Mouse (Mus musculus): ENCODE data around the gene Adh6a. TPM values are rescaled to one million over a fixed set of nuclear protein-coding genes. Genes with fewer than 3 reads are reported as not detected.

The Adh6a gene
- polyA plus RNA-seq (2016; fragmentation: Nextera tagmentation; extraction: Ambion mirVana), result not detected in 2 replicates

DNA sequence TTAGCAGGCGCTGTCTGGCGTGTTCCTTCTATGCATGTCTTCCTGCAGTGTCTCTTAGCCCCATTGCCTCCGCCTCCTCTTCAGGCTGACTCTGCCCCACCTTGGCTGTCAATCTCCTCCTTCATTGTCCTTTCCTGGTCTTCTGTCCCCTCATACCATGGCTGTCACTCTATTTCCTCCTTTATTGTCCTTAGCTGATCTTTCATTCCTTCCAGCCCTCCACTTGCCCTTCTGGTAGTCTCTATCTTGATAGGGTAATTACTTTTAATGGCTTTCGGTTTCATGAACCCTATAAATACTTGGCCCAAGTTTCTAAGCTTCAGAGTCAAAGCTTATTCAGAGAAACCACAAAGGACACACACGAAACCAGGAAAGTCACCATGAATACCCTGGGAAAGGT, at the start of gene Adh6a:
Gene Adh6a (plus strand): TSS at position 322 of the 400 bp plus-strand sequence.
- Histone ChIP-seq H3K9me3 (no peaks in the 10 kb centered on the region), H3K36me3 (no peaks in the 10 kb centered on the region), H3K9ac (no peak within 1 kb of the TSS), H3K4me3 (no peak within 1 kb of the TSS), H3K4me1 (no peaks in the 10 kb centered on the region), H3K27ac (no peak within 1 kb of the TSS), H3K4me2 (replicated peaks) (no peak within 1 kb of the TSS), H3K27me3 (no peaks in the 10 kb centered on the region)
- no peak for ATAC-seq (ENCODE audit: insufficient number of reproducible peaks, insufficient read depth, low FRiP score, low TSS enrichment)
- 80% methylated on average over 5 of the region's 5 CpGs for WGBS

DNA sequence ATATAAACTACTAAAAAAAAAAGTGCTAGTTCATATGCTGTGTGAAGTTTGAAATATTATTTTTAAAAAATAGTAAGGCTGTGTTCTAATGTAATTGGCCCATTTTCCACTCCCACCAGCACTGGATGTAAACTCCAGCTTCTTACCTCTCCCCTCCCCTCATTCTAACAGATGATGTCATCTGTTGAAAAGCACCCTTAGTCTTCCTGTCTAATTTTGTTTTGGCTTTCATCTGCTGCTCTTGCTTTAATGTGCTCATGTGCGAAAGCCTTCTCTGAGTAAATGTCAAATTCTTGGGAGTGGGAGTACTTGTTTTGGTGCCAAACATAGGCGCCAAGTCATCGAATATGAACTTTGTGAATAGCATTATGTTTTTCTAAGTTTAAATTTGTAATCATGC, 48.4 kb upstream of the Adh6a start:
- no peak overlapping the region for H3K9ac ChIP-seq
- no peaks in the 10 kb centered on the region for H3K36me3 ChIP-seq
- 63% methylated on average over 3 of the region's 3 CpGs for WGBS
- no peaks in the 10 kb centered on the region for H3K4me1 ChIP-seq
- H3K27me3 ChIP-seq, result no peaks in the 10 kb centered on the region
- H3K9me3 ChIP-seq, result no peaks in the 10 kb centered on the region
- H3K4me3 ChIP-seq, result no peak overlapping the region
- no peak for ATAC-seq (ENCODE audit: insufficient number of reproducible peaks, insufficient read depth, low FRiP score, low TSS enrichment)
- no peak overlapping the region for H3K27ac ChIP-seq
- H3K4me2 ChIP-seq (replicated peaks), result no peak overlapping the region

DNA sequence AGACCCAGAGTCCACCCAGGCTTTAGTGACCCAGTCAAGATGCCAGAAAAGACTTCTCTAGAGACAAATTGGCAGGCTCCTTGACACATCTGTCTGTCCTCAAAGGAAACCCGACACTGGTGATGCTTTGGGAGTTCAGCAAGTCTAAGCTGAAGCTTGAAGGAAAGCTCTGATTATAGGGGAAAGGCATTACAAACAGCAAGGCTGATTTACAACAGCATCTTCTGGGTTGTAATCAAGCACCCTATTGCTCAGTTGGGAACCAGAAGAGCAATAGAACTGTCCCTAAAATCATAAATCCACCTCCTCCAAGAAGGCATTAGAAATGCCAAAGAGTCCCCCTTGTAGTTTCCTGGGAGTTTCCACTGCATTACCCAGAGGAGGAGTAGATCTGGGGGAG, 42.6 kb upstream of the Adh6a start:
- Histone ChIP-seq H3K4me2 (replicated peaks) (no peak overlapping the region), H3K27me3 (no peaks in the 10 kb centered on the region), H3K9ac (no peak overlapping the region), H3K9me3 (no peaks in the 10 kb centered on the region), H3K4me1 (0 out of 2 replicates have a peak, but pooled peaks cover 9% of the 10 kb centered on the region), H3K4me3 (no peak overlapping the region), H3K36me3 (no peaks in the 10 kb centered on the region), H3K27ac (no peak overlapping the region)
- ATAC-seq (ENCODE audit: insufficient number of reproducible peaks, insufficient read depth, low FRiP score, low TSS enrichment), result no peak
- 34% methylated on average over 1 of the region's 1 CpGs for WGBS

DNA sequence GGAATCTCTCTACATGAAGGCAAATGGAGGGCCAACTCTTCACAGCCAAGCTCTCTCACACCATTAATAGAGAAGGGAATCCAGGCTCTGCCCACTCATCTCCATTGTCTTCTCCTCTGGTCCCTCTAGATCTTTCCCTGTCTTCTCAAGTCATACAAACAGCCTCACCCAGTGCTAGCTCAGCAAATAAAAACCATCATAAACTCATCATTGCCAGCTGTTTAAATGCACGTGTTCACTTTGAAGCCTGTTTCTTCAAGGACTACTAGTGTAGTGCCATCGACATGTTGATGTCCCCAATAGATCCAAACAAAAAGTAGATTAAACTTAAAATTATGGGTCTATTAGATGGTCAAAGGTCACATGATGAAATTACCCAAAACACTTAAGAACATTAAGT, 41.8 kb upstream of the Adh6a start:
- Histone ChIP-seq H3K27me3 (no peaks in the 10 kb centered on the region), H3K27ac (no peak overlapping the region), H3K4me3 (no peak overlapping the region), H3K36me3 (no peaks in the 10 kb centered on the region), H3K9me3 (no peaks in the 10 kb centered on the region), H3K4me2 (replicated peaks) (no peak overlapping the region), H3K9ac (no peak overlapping the region), H3K4me1 (0 out of 2 replicates have a peak, but pooled peaks cover 9% of the 10 kb centered on the region)
- no peak for ATAC-seq (ENCODE audit: insufficient number of reproducible peaks, insufficient read depth, low FRiP score, low TSS enrichment)
- 80% methylated on average over 2 of the region's 2 CpGs for WGBS

DNA sequence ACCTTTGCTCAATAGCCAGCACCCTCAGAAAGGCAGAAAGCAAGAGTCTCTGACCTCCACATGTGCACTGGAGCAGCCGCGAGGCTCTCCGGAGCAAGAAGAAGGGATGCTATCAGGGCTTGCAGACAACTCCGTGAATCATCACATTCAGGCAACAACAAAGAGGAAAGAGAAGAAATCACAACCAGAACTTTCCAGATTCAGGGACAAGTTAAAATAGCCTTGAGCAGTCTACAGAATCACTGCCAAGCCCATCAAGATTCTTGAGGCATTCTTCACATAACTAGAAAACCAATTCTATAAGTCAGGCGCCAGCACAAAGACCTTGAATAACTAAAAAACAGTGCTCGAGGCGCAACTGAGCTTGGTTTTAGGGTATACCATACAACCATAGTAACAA, 40.0 kb upstream of the Adh6a start:
- Histone ChIP-seq H3K9ac (no peak overlapping the region), H3K36me3 (no peaks in the 10 kb centered on the region), H3K4me3 (no peak overlapping the region), H3K9me3 (no peaks in the 10 kb centered on the region), H3K27ac (no peak overlapping the region), H3K4me2 (replicated peaks) (no peak overlapping the region), H3K4me1 (0 out of 2 replicates have a peak, but pooled peaks cover 9% of the 10 kb centered on the region), H3K27me3 (no peaks in the 10 kb centered on the region)
- WGBS, result 81% methylated on average over 7 of the region's 7 CpGs
- no peak for ATAC-seq (ENCODE audit: insufficient number of reproducible peaks, insufficient read depth, low FRiP score, low TSS enrichment)

DNA sequence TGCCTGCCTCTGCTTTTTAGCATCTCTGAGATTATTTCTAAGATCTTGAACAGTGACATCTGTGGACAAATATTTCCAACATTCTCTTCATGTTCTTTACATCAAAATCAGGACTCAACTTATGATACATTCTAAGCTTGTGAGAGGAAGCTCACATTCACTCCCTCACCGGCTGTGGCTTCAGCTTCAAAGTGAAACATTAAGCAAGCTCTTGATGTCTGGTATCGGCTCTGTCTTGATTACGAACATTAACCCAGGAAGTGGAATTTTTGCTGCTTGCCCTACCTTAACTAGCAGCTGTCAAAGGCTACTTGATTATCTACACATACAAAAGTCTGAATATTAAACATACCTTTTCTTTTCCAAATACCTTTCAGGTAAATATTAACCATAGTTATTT, 38.0 kb upstream of the Adh6a start:
- Histone ChIP-seq H3K27ac (no peak overlapping the region), H3K9me3 (no peaks in the 10 kb centered on the region), H3K36me3 (no peaks in the 10 kb centered on the region), H3K27me3 (no peaks in the 10 kb centered on the region), H3K9ac (no peak overlapping the region), H3K4me1 (0 out of 2 replicates have a peak, but pooled peaks cover 9% of the 10 kb centered on the region), H3K4me2 (replicated peaks) (no peak overlapping the region), H3K4me3 (no peak overlapping the region)
- ATAC-seq (ENCODE audit: insufficient number of reproducible peaks, insufficient read depth, low FRiP score, low TSS enrichment), result no peak
- 67% methylated on average over 3 of the region's 3 CpGs for WGBS

DNA sequence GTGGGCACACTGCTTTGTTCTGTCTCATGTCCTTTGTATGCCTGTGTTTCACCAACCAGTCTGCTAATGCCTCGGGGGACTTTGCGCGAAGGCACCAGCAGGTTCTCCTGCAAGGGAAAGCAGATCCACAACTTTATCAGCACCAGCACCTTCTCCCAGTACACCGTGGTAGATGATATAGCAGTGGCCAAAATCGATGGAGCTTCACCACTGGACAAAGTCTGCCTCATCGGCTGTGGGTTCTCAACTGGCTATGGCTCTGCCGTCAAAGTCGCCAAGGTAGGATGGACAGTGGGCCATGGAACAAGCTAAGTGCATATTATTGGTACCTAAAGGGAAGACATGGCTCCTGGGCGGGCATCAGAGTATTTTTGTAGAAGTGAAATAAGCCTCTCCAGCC, 30.5 kb upstream of the Adh6a start:
- Histone ChIP-seq H3K4me3 (no peak overlapping the region), H3K27ac (no peak overlapping the region), H3K27me3 (no peaks in the 10 kb centered on the region), H3K4me1 (no peaks in the 10 kb centered on the region), H3K9me3 (no peaks in the 10 kb centered on the region), H3K9ac (no peak overlapping the region), H3K36me3 (no peaks in the 10 kb centered on the region), H3K4me2 (replicated peaks) (no peak overlapping the region)
- WGBS, result 89% methylated on average over 9 of the region's 9 CpGs
- no peak for ATAC-seq (ENCODE audit: insufficient number of reproducible peaks, insufficient read depth, low FRiP score, low TSS enrichment)

DNA sequence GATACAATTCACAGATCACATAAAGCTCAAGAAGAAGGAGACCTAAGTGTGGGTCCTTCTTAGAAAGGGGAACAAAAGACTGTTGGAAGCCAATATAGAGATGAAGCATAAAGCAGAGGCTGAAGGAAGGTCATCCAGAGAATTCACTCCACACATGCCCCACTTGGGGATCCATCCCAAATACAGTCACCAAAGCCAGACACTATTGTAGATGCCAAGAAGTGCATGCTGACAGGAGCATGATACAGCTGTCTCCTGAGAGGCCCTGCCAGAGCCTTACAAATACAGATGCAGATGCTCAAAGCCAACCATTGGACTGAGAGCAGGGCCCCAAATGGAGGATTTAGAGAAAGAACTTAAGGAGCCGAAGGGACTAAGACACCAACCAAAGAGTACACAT, 29.3 kb upstream of the Adh6a start:
- Histone ChIP-seq H3K36me3 (no peaks in the 10 kb centered on the region), H3K9ac (no peak overlapping the region)
- no peak for ATAC-seq (ENCODE audit: insufficient number of reproducible peaks, insufficient read depth, low FRiP score, low TSS enrichment)

DNA sequence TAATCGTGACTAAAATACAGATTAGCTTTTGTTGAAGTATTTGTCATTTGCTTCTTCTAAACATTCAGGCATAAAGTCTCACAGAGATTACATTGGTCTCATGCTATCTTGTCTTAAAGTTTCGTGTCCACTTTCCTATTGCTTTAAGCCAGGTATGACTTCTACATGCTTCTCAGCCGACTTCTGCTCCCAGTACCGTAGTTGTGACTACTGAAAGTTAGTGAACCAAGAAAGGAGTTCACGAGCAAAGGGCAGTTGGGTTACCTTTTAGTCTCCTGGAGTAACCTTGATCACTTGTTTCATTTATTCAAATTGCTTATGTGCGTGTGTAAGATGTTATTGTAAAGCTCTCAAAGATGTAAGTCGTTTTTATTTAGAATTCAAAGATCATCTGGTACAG, 27.1 kb upstream of the Adh6a start:
- Histone ChIP-seq H3K27me3 (no peaks in the 10 kb centered on the region), H3K9me3 (no peaks in the 10 kb centered on the region), H3K4me1 (no peaks in the 10 kb centered on the region), H3K36me3 (no peaks in the 10 kb centered on the region), H3K4me3 (no peak overlapping the region), H3K9ac (no peak overlapping the region), H3K27ac (no peak overlapping the region), H3K4me2 (replicated peaks) (no peak overlapping the region)
- ATAC-seq (ENCODE audit: insufficient number of reproducible peaks, insufficient read depth, low FRiP score, low TSS enrichment), result no peak
- 91% methylated on average over 7 of the region's 7 CpGs for WGBS

More for the DNA sequence above, 29.3 kb upstream of the Adh6a start:
- Histone ChIP-seq H3K4me1 (no peaks in the 10 kb centered on the region), H3K27ac (no peak overlapping the region), H3K4me2 (replicated peaks) (no peak overlapping the region), H3K9me3 (no peaks in the 10 kb centered on the region), H3K27me3 (no peaks in the 10 kb centered on the region), H3K4me3 (no peak overlapping the region)
- 86% methylated on average over 1 of the region's 1 CpGs for WGBS

DNA sequence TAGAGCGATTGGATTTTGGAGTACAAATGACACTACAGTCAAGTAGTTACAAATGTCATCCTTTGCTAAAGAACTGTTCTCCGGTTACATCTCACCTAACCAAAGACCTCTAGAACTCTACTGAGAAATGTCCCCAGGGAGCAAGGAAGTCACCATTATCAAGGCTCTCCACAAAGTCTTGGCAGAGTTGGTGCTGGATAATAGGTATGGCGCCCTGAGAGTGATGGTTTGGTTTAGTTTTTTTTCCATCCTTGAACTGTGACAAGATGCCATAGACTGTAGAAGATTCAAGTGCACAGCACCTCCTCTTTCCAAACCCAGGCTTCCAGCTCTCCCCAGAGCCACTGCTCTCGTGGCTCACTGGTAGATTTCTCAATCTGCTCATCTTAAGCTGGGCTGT, 25.4 kb upstream of the Adh6a start:
- Histone ChIP-seq H3K27ac (no peak overlapping the region), H3K4me1 (no peaks in the 10 kb centered on the region), H3K36me3 (no peaks in the 10 kb centered on the region), H3K27me3 (no peaks in the 10 kb centered on the region), H3K9me3 (no peaks in the 10 kb centered on the region), H3K4me3 (no peak overlapping the region), H3K4me2 (replicated peaks) (no peak overlapping the region), H3K9ac (no peak overlapping the region)
- WGBS, result 86% methylated on average over 4 of the region's 4 CpGs
- no peak for ATAC-seq (ENCODE audit: insufficient number of reproducible peaks, insufficient read depth, low FRiP score, low TSS enrichment)

DNA sequence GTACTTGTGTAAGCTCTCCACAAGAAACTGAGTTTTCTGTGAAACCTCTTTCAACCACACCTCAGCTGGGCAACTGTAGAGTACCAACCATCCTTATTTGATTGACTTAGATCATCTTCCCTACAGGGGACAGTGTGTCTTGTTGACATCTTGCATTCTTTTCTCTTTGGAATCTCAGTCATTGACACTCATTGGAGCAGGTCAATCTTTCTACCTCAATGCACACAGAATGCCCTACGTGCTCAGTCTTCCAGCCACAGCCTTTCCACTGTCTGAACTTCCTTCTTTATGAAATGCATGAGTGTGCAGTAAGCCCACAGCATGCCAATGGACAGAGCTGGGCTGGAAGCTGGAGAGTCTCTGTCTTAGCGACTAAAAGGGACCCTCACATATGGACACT, 22.4 kb upstream of the Adh6a start:
- Histone ChIP-seq H3K4me3 (no peak overlapping the region), H3K9ac (no peak overlapping the region), H3K4me1 (no peaks in the 10 kb centered on the region), H3K9me3 (no peaks in the 10 kb centered on the region), H3K27ac (no peak overlapping the region), H3K36me3 (no peaks in the 10 kb centered on the region), H3K4me2 (replicated peaks) (no peak overlapping the region), H3K27me3 (no peaks in the 10 kb centered on the region)
- ATAC-seq (ENCODE audit: insufficient number of reproducible peaks, insufficient read depth, low FRiP score, low TSS enrichment), result no peak
- 78% methylated on average over 2 of the region's 2 CpGs for WGBS

DNA sequence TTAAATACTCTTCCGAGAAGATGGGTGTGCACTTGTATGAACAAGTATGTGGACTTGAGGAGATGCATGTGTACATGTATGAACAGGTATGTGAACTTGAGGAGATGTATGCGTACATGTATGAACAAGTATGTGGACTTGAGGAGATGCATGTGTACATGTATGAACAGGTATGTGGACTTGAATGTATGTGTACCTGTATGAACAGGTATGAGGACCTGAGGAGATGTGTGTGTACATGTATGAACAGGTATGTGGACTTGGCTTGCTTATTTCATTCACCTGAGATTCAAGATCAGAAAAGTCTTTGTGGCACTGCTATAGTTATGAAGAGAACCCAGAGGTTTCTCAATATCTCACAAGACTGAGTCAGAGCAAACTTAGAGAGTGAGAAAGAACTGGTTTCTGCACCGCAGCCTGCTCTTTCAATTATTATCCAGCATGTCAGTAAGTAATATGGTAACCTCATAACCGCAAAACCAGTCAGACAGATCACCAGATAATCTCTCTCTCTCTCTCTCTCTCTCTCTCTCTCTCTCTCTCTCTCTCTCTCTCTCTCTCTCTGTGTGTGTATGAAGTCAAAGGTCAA, 21.5 kb upstream of the Adh6a start:
- ATAC-seq (ENCODE audit: insufficient number of reproducible peaks, insufficient read depth, low FRiP score, low TSS enrichment), result no peak

More for the DNA sequence above, 21.5 kb upstream of the Adh6a start:
- Histone ChIP-seq H3K4me1 (no peaks in the 10 kb centered on the region), H3K27ac (no peak overlapping the region), H3K27me3 (no peaks in the 10 kb centered on the region), H3K4me3 (no peak overlapping the region), H3K9me3 (no peaks in the 10 kb centered on the region), H3K36me3 (no peaks in the 10 kb centered on the region), H3K9ac (no peak overlapping the region), H3K4me2 (replicated peaks) (no peak overlapping the region)
- 92% methylated on average over 4 of the region's 4 CpGs for WGBS

Measured in embryonic facial prominence, embryonic 12.5 days (tissue).